Mouse (Mus musculus): ENCODE measurements around the gene Agrp.

Gene Agrp

GRCm38 (mm10) chr8:105636963-105637510, at the start of gene Agrp:
TSS of gene Agrp (minus strand) at chr8:105637393.
- DNase-seq = peak; percentile 36 to 46

DNA sequence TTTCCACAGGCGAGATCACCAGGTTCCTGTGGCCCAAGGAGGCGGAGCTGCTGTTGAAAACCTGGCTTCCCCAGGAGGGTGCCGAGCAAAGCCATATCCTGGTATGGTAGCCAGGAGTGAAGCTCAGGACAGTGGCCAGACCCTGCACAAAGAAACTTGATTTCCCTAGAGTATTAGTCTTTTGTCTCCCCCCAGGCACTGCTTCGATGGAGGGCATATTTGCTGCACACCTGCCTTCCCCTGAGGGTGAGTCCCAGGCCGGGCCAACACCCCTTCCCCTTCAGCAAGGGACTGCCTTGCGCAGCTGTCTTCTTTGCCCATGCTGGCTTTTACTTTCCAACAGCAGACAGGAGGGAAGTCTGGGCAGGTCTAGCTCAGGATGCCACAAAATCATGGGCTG, 49.4 kb upstream of the Agrp start:
- DNase-seq = no peak

- peak; percentile 64 to 69 for DNase-seq
Observed at GRCm38 (mm10) chr8:105685796-105686308, 48.7 kb upstream of the Agrp start, which contains the start of gene Carmil2. TSS of gene Carmil2 (plus strand) at chr8:105686274.

GRCm38 (mm10) chr8:105685325-105685724, 48.1 kb upstream of the Agrp start:
- no peak for DNase-seq

DNA sequence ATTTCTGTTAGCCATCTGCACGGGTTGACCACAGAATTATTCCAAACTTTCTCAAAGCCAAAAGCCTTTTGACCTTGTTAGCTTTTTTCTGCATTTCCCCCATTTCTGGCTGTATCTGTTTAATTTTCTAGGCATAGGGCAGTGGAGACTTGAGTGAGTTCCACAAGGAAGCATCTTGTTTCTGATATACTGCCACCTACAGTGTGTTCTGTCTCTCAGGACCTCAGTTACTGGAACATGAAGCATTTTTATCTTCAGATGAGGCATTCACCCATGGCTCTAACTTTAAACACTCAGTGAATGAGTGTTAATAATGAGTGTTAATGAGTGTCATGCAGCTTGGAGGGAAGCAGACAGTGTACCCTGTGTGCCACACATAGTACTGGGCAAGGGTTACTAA, 40.7 kb upstream of the Agrp start:
- no peak for DNase-seq

GRCm38 (mm10) chr8:105661167-105661566, 24.0 kb upstream of the Agrp start:
- peak in 1 of 2 experiments; percentile 26 for DNase-seq

GRCm38 (mm10) chr8:105657641-105658040, 20.4 kb upstream of the Agrp start:
- DNase-seq = no peak

DNA sequence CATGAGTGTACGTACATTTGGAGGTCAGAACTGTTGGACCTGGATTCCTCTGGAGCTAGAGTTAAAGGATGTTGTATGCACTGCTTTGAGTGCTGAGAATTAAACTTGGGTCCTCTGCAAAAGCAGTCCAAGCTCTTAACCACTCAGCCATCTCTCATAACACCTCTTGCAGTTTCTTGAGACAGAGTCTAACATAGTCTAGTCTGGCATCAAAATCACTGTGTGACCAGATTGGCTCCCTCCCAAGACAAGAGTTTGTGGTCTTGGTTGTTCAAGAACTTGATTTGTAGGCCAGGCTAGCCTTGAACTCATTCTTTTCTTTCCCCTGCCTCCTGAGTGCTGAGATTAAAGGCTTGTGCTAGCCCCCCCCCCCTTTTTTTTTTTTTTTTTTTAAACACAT, 11.7 kb upstream of the Agrp start:
- no peak for DNase-seq

DNA sequence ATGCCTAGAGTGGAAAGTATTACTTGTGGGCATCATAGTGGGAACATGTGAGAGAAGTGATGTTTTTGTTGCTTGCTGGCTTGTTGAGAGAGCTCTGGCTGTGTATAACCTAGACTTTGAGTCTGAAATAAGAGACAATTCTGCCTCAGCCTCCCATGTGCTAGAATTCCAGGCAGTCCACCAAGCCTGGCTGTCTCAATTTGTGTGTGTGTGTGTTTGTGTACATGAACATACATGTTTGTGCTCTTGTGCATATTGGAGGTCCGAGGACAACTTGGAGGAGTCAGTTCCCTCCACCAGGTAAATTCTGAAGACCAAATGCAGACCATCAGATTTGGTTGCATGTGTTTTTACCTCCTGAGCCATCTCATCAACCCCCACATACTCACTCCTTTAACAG, 8.0 kb upstream of the Agrp start:
- no peak for DNase-seq

DNA sequence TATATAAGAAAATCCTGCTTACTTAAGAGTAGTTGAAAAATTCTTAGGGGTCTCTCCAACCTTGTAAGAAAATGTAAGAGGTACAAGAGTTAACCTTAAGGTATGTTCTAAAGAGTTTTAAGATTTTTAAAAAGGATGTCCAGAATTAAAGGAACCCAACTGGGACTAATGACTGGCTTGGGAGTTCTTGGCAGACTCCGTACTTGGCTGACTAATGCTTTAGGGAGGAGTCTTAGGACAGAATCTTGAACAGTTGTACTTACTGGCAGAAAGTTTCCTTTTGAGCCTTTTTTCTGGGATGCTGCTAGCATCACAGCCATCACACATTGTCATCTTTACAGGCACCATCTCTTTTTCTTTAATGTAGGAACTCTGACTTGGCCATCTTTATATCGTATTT, 3.3 kb upstream of the Agrp start:
- DNase-seq = no peak

DNA sequence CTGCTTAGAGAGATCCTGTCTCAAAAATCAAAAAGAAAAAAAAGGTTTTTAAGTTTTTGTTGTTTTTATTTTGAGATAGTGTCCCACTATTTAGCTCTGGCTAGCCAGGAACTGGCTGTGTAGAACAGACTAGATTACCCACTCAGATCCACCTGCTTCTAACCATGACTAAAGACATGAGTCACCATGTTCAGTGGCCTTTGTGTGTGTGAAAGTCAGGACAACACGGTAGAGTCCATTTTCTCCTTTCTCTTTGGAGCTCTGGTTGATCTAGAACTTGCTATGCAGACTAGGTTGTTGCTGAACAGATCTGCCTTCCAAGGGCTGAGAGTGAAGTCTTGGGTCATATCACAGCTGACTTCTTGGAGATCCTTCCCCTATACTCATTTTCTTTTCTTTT, 2.6 kb upstream of the Agrp start:
- DNase-seq = no peak

DNA sequence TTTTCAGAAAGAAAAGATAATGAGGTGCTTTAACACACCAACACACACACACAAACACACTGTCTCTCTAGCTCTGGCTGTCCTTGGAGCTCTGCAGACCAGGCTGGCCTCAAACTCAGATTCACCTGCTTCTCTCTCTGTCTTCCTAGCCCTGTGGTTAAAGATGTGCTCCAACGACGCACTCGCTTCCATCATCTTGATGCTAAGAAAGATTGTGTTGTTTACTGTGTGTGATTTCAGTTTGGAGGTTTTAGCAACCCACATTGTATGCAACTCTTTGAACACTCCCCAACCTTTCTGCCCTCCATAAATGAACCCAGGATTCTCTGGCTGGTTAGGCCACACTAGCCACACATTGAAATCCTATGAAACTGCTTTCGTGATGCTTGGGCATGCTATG, 1.3 kb upstream of the Agrp start:
- no peak for DNase-seq

GRCm38 (mm10) chr8:105637601-105638041, 428 bp upstream of the Agrp start:
- DNase-seq = no peak

DNA sequence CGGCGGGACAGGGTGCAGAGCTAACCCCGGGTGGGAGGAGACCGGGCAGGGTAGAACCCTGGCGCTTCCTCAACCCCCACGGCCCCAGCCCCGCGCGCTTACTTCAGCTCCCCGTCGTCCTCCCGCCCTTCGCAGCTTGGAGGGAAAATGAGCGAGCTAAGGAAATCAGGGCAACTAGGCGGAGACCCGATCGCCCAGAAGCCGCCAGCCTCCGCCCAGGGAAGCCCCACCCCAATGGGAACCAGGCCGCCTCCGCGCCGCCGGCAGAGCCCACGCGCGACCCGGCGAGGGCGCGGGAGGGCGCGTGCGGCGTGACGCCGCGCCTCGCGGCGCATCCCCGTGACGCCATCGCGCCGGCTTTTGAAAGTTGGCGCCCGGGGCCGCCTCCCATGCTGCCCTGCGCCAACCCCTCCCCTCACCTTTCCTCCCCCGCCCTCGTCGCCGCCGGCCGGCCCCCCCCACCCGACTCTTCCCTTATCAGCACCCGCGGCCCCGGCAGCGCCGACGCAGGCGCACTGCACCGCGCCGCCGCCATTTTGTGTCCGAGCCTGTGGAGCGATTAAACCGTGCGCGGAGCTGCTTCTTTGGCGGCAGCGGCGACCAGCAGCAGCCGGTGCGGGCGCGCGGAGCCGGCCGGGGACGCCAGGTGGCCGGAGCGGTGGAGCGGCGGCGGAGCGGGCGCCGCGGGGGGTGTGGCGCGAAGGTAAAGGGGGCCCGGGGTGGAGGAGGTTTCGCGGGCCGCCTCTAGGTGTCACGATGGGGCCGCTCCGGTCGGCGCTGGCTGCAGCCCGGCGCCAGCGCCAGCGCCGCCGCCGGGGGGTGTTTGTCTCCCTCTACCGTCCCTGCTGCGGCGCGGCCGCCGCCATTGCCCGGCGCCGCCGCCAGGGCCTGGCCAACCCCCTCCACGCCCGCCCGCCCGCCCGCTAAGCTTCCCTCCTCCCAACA, 903 bp downstream of the Agrp start, which contains the start of gene Ctcf:
Gene Ctcf, plus strand, starts transcription at position 551 of the 945 bp plus-strand sequence.
- peak; percentile 89 for DNase-seq

DNA sequence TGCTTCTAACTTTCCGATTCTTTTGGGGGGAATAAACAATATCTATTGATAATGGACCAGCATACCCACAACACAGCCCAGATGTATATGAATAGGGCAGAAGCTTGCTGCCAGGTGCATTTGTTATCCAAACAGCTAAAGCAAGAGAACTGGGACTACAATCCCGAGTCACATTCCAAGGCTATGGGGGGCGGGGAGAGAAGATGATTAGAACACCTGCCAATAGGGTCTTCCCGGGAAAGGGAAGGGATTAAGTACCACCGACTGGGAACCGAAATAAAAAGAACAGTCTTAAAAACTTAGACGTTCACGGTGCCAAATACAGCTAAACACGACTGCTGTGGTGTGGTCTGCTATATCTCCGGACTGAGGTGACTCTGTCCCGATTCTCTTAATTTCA, 1.7 kb downstream of the Agrp start:
- DNase-seq = no peak

DNA sequence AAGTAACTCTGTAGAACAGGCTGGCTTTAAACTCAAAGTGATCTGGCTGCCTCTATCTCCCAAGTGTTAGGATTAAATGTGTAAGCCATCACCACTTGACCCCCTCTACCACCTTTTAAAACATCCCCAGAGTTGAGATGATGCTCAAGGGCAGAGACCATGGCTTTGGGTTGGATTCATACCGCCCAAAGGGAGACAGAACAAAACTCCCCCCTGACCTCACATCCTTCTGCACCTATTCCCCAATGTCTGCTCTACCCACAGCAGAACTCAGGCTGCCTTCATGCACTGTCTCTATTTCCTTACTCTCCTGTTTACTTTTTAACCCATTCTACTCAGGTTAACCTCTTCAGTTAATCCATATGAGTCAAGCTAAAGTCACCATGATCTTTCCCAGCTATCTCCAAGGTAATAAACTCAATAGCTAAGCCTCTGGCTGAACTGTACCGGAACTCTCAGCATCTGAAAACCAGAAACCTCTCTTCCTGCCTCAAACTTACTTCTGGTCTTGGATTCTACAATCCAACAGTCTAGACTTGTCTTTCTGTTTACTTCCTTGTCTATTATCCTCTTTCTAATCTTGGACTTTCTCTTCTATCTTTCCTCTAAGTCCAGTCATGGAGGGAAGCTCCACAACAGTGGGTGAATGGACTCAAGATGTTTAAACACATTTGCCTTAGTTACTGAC, 2.3 kb downstream of the Agrp start:
- no peak for DNase-seq

- no peak for DNase-seq
Observed at GRCm38 (mm10) chr8:105629337-105629736, 7.9 kb downstream of the Agrp start.

DNA sequence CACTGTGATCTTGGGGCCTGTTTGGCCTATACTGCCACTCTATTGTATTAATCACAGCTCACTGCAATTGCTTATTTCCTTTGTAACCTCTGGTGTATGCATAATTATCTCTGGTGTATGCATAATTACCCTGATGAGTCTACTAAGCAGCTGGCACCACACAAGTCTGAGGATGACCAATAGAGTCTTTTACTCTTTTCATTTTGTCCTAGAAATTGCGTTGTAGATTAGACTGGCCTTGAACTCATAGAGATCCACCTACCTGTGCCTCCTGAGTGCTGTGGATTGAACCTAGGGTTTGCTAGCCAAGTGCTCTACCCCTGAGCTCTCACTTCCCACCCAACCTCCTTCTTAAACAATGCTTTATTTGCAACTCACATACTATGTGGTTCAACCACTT, 11.1 kb downstream of the Agrp start:
- no peak for DNase-seq

- DNase-seq = no peak
Observed at GRCm38 (mm10) chr8:105624831-105625230, 12.4 kb downstream of the Agrp start.

DNA sequence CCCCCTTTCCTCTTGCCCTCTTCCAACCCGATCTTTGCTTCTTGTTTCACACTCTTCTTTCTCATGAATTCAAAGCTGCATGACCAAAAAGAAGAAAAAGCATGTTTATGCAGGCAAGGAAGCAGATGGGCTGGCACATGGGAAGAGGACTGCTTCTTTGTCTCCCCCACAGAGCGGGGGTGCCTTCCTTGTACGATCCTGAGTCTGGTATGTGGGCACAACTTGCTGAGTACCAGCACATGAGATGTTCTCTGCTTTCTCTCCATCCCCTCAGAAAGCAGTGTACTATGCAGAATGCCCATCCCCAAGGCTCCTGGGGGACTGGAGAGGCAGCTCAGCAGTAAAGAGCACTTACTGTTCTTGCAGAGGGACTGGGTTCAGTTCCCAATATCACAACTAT, 12.8 kb downstream of the Agrp start:
- no peak for DNase-seq

DNA sequence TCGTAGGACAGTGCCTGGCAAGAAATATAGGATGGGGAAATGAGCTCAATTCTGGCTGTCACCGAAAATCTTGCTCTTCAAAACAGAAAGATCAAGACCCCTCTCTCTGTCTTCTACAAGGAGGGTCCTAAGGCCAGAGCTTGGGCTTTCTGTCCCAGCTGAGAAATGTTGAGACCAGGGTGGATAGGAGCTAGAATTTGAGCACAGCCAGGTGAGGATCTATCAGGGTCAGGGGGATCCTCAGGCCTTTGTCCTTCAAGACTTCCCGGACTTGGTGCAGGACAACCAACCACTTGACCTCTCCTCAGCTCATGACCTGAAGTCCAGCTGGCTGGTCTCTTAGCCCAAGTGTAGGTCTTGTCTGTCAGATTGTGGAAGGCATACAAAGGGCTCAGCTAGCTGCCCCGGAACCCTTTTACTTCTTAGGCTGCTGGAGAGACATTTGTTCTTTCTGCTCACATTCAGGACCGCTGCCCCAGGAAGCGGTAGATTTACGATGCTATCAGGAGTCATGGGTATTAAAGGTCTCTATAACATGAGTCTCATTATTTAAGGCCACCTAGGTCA, 13.4 kb downstream of the Agrp start:
- no peak for DNase-seq

- DNase-seq = peak; percentile 53 to 60
Observed at GRCm38 (mm10) chr8:105623118-105623517, 14.1 kb downstream of the Agrp start.

DNA sequence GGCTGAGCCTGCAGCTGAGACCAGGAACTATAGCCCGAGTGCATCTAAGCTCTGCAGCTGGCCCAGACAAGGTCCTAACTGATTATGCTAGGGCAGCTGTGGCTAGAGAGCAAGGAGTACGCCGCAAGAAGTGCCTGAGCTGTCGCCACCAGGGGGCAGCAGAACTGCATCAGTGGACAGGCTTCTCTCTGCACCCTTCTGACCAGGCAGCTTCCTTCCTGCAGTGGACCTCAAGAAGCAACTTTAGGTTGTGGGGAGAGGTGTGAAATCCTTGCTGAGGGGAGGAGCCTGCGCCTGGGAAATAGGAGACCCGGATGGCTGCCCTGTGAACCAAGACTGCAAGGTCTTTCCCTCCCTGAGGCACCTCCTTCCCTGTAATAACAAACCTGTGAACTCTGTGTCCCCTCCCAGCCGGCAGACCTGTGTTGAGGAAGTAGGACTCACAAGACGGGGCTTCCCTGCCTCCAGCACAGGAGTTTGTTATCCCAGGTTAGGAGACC, 14.7 kb downstream of the Agrp start:
- peak; percentile 91 to 93 for DNase-seq
